Mouse (Mus musculus) lung, postnatal 0 days (tissue): Measurements from ENCODE around the gene Raly. TPM values are rescaled to one million over a fixed set of nuclear protein-coding genes. Genes with fewer than 3 reads are reported as not detected.

ENCODE experiments used
- ATAC-seq: fragments of 200-750 bp; cut with Nextera tagmentation; 2 replicates; pipeline ENCODE4 v1.8.0; 2017; ENCODE audit warnings: moderate library complexity
- DNase-seq: peaks from one replicate; pipeline ENCODE4 v3.0.0-alpha.2; 2016; ENCODE audit warnings: low spot score
- H3K27ac ChIP-seq: fragments of 300-500 bp; sonication (generic); 2 replicates; pipeline ENCODE4 v1.5.1; 2014; ENCODE audit warnings: antibody characterized with exemption, mild to moderate bottlenecking, low read length, mixed read lengths
- H3K27me3 ChIP-seq: fragments of 300-500 bp; sonication (generic); replicated peaks from 2 replicates; pipeline ENCODE4 v1.6.1; 2014; ENCODE audit warnings: low read length, mixed read lengths; ENCODE audit not compliant: insufficient read depth
- H3K36me3 ChIP-seq: fragments of 300-500 bp; sonication (generic); 2 replicates; pipeline ENCODE4 v1.6.1; 2014; ENCODE audit warnings: low read length, mixed read lengths; ENCODE audit not compliant: insufficient read depth
- H3K4me1 ChIP-seq: fragments of 300-500 bp; sonication (generic); 2 replicates; pipeline ENCODE4 v1.6.1; 2014; ENCODE audit warnings: antibody characterized with exemption, low read depth, low read length, mixed read lengths; ENCODE audit not compliant: insufficient read depth
- H3K4me2 ChIP-seq: fragments of 300-500 bp; sonication (generic); replicated peaks from 2 replicates; pipeline ENCODE4 v1.6.1; 2014; ENCODE audit warnings: low read depth, mild to moderate bottlenecking, low read length, moderate library complexity, mixed read lengths
- H3K4me3 ChIP-seq: fragments of 300-500 bp; sonication (generic); 2 replicates; pipeline ENCODE4 v1.5.1; 2014; ENCODE audit warnings: low read depth, low read length
- H3K9ac ChIP-seq: fragments of 300-500 bp; sonication (generic); replicated peaks from 2 replicates; pipeline ENCODE4 v1.6.1; 2014; ENCODE audit warnings: low read depth, mild to moderate bottlenecking
- H3K9me3 ChIP-seq: fragments of 300-500 bp; sonication (generic); 2 replicates; pipeline ENCODE4 v1.6.1; 2016; ENCODE audit warnings: low read length, mixed read lengths
- CTCF ChIP-seq: IDR thresholded peaks from 2 replicates; pipeline ENCODE4 v1.5.1; 2016; ENCODE audit warnings: antibody characterized with exemption, mild to moderate bottlenecking
- EP300 ChIP-seq: IDR thresholded peaks from 2 replicates; pipeline ENCODE4 v1.6.1; 2016; ENCODE audit warnings: antibody characterized with exemption, mild to moderate bottlenecking, control low read depth
- WGBS: fragments of 180-500 bp; shearing (Covaris S2); extraction: QIAGEN DNeasy Blood & Tissue Kit; methylation state at CpG from one replicate; pipeline ENCODE4 v1.1.7; 2014; 5-methylcytosine and 5-hydroxymethylcytosine counted together
- polyA plus RNA-seq: library from polyadenylated mRNA; unstranded; fragments of >200 nt; fragmentation: Nextera tagmentation; extraction: Ambion mirVana; gene quantifications from 2 replicates; pipeline ENCODE4 v1.2.1, GENCODE M21; 2015

Gene Raly
- polyA plus RNA-seq, 1 experiment from 2014 or later, result 23.7 TPM

DNA sequence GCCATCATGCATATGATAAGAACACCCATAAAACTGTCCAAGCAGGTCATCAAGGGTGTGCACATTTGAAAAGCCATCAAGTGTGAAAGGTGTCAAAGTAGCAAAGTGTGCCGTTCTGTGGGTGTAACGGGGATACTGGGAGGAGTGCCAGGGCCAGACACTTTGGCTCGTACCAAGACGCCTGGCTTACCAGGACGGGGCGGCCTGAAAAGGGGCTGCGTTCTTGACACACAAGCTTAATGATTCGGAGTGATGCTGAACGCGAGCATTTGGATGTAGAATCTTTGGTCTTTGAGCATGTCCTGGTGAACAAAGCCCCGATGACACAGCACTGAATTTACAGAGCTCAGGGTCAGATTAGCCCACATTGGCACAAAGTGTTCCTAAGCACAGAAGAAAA, 4.1 kb upstream of the Raly start:
- ATAC-seq (no peak), DNase-seq (no peak)
- Histone ChIP-seq H3K9me3 (no peaks in the 10 kb centered on the region), H3K4me2 (no peak overlapping the region), H3K9ac (no peak overlapping the region), H3K4me1 (no peaks in the 10 kb centered on the region; the same call in 1 of the 2 replicates), H3K4me3 (no peak overlapping the region), H3K27ac (no peak overlapping the region), H3K27me3 (no peaks in the 10 kb centered on the region), H3K36me3 (no peaks in the 10 kb centered on the region)
- WGBS, result 62% methylated on average over 11 of the region's 11 CpGs
- TF ChIP-seq CTCF (no peak), EP300 (no peak)

GRCm38 (mm10) chr2:154789381-154789780, 1.5 kb upstream of the Raly start:
- 54% methylated on average over 6 of the region's 6 CpGs for WGBS
- no peak for ATAC-seq

GRCm38 (mm10) chr2:154789977-154790655, 780 bp upstream of the Raly start:
- no peak for ATAC-seq
- H3K27me3 ChIP-seq, result no peaks in the 10 kb centered on the region
- peak overlapping the region; percentile 98 for H3K4me3 ChIP-seq
- H3K36me3 ChIP-seq, result no peaks in the 10 kb centered on the region
- DNase-seq, result no peak
- no peak overlapping the region for H3K9ac ChIP-seq
- WGBS, result 3% methylated on average over 14 of the region's 14 CpGs
- H3K4me1 ChIP-seq, result peaks cover 13% of the 10 kb centered on the region; the same call in 1 of the 2 replicates
- H3K9me3 ChIP-seq, result no peaks in the 10 kb centered on the region
- H3K4me2 ChIP-seq, result peak overlapping the region; percentile 94
- H3K27ac ChIP-seq, result peak overlapping the region; percentile 98; the same call in 1 of the 2 replicates
- no peak for TF ChIP-seq EP300
- no peak for TF ChIP-seq CTCF

More at GRCm38 (mm10) chr2:154789381-154789780, 1.5 kb upstream of the Raly start:
- Histone ChIP-seq H3K4me2 (no peak overlapping the region), H3K27me3 (no peaks in the 10 kb centered on the region), H3K4me3 (no peak overlapping the region), H3K9ac (no peak overlapping the region), H3K36me3 (no peaks in the 10 kb centered on the region), H3K27ac (no peak overlapping the region), H3K4me1 (peaks cover 13% of the 10 kb centered on the region; the same call in 1 of the 2 replicates), H3K9me3 (no peaks in the 10 kb centered on the region)
- DNase-seq, result no peak
- TF ChIP-seq CTCF, result no peak
- TF ChIP-seq EP300, result no peak

DNA sequence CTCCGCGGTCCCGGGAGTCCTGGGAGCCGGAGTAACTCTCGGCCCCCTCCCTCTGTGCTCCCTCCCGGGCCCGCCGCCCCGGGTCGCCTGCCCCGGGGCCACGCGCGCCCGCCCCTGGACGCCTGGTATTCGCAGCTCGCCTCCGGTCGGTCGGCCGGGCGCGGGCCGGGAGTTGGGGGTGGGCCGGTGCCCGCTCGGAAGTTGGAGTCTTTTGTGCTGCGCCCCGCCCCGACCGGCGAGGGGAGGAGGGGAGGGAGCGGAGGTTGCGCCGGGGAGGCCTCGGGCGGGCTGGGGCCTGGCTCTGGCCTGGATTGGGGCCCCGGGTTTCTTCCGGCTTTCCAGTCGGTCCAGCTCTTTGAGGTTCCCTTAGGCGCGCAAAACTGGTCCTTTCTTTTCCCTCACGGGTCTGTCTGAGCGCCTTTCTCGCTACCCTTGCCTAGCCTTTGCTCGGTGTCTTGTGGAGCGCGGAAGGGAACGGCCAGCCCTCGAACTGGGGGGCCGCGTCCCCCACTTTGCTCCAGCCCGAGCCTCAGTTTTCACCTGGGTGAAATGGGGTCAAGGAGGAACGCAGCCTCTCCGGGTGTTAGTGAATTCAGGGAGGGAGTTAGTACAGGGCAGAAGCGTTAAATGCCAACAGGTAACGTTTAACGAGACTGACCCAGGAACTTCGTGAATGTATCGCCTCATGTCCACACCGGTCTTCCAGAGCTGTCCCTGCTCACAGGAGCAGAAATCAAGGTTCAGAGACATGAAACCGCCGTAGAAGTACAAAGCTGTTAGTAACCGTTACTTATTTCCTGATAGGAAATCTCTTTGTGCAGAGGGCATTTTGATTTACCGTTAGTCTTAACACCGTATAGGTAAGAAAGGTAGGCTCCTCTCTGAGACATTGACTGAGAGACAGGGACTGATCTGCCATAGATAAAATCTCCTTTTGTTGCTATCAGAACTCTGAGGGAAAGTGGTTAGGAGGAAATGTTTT, 1.1 kb downstream of the Raly start:
- peak overlapping the region; percentile 94 for H3K4me2 ChIP-seq
- peak overlapping the region; percentile 98 for H3K4me3 ChIP-seq
- no peaks in the 10 kb centered on the region for H3K36me3 ChIP-seq
- H3K27ac ChIP-seq, result peak overlapping the region; percentile 98
- peaks cover 13% of the 10 kb centered on the region; the same call in 1 of the 2 replicates for H3K4me1 ChIP-seq
- ATAC-seq (peak; percentile 46), DNase-seq (peak; percentile 89)
- no peaks in the 10 kb centered on the region for H3K9me3 ChIP-seq
- TF ChIP-seq CTCF, result no peak
- TF ChIP-seq EP300, result no peak
- H3K27me3 ChIP-seq, result no peaks in the 10 kb centered on the region
- WGBS, result 1% methylated on average over 61 of the region's 67 CpGs
- peak overlapping the region; percentile 97 for H3K9ac ChIP-seq

DNA sequence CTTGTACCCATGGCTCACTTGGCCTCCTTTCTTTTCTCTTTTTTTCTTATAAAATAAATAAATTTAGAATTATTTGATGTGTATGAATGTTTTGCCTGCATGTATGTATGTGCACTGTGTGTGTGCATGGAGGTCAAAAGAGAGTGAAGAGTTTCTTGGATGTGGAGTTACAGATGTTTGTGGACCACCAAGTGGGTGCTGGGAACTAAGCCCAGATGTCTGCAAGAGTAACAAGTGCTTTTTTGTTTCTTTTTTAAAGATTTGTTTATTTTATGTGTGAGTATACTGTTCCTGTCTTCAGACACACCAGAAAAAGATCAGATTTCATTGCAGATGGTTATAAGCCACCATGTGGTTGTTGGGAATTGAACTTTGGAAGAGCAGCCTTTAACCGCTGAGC, 12.5 kb downstream of the Raly start:
- no peaks in the 10 kb centered on the region for H3K36me3 ChIP-seq
- no peak overlapping the region for H3K4me2 ChIP-seq
- H3K4me3 ChIP-seq, result no peak overlapping the region
- H3K4me1 ChIP-seq, result peaks cover 11% of the 10 kb centered on the region; the same call in 1 of the 2 replicates
- H3K9me3 ChIP-seq, result no peaks in the 10 kb centered on the region
- no peak overlapping the region for H3K9ac ChIP-seq
- H3K27ac ChIP-seq, result no peak overlapping the region
- DNase-seq (no peak), ATAC-seq (no peak)
- H3K27me3 ChIP-seq, result no peaks in the 10 kb centered on the region
- TF ChIP-seq CTCF (no peak), EP300 (no peak)
- WGBS, result 64% methylated on average over 1 of the region's 1 CpGs

DNA sequence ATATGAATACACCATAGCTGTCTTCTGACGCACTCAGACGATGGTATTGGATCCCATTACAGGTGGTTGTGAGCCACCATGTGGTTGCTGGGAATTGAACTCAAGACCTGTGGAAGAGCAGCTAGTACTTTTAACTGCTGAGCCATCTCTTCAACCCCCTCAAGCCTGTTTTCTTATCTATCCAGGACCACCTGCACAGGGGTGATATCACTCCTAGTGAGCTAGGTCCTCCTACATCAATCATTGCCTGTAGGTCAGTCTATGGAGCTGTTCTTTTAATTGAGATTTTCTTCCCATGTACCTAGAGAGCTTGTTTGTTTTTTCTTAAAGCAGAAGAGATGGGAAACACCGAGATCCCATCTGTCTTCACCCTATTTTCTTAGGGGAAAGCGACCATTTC, 12.9 kb downstream of the Raly start:
- no peak overlapping the region for H3K9ac ChIP-seq
- H3K4me3 ChIP-seq, result no peak overlapping the region
- TF ChIP-seq EP300 (no peak), CTCF (no peak)
- H3K9me3 ChIP-seq, result no peaks in the 10 kb centered on the region
- DNase-seq (no peak), ATAC-seq (no peak)
- H3K4me2 ChIP-seq, result no peak overlapping the region
- WGBS, result 58% methylated on average over 4 of the region's 4 CpGs
- peaks cover 14% of the 10 kb centered on the region; the same call in 1 of the 2 replicates for H3K4me1 ChIP-seq
- no peaks in the 10 kb centered on the region for H3K27me3 ChIP-seq
- H3K36me3 ChIP-seq, result no peaks in the 10 kb centered on the region
- no peak overlapping the region for H3K27ac ChIP-seq
